In genomic region chr8:9769061-9769460, GRCm38 (mm10) we compare ENCODE assay signal across 8 mouse cellular contexts. TPM values are rescaled to one million over a fixed set of nuclear protein-coding genes. Genes with fewer than 3 reads are reported as not detected.
DNase-seq lines count a peak whose midpoint lies in the region; ATAC-seq lines count a peak whose summit lies in the region.

No protein-coding gene starts in this region.

- 35% methylated on average over 6 of the region's 6 CpGs for WGBS in kidney, embryonic 15.5 days

- no peak overlapping the region for H3K4me2 ChIP-seq in kidney, embryonic 15.5 days

- peak; percentile 40 for DNase-seq in 3T3-L1 (ENCODE audit: low read depth, low spot score)
- DNase-seq in B cell, adult 2 months: peak; percentile 34 to 40
- peak; percentile 19 for DNase-seq in cerebellum, adult 9-11 months
- peak; percentile 57 for DNase-seq in gastrocnemius, postnatal 14 days
- peak; percentile 51 for DNase-seq in lung, postnatal 36 days
- peak; percentile 30 for DNase-seq in right cerebral cortex, postnatal 14 days

- no peak overlapping the region for H3K9ac ChIP-seq in kidney, embryonic 15.5 days

- ATAC-seq in kidney, embryonic 15.5 days (replicated peaks; ENCODE audit: low FRiP score): peak; percentile 68
- ATAC-seq in frontal cortex, adult (ENCODE audit: low TSS enrichment): no peak

- H3K27ac ChIP-seq in kidney, embryonic 15.5 days: no peak overlapping the region

- no peaks in the 10 kb centered on the region for H3K9me3 ChIP-seq in kidney, embryonic 15.5 days (replicated peaks)

- H3K4me1 ChIP-seq in kidney, embryonic 15.5 days: peaks cover 24% of the 10 kb centered on the region

- H3K4me3 ChIP-seq in kidney, embryonic 15.5 days (replicated peaks): no peak overlapping the region

- peaks cover 47% of the 10 kb centered on the region for H3K27me3 ChIP-seq in kidney, embryonic 15.5 days

- intact Hi-C loops in gastrocnemius, postnatal 14 days (cut with DNase I; ENCODE audit: low total_unique reads): no loop called here

- no peaks in the 10 kb centered on the region for H3K36me3 ChIP-seq in kidney, embryonic 15.5 days

RNA-seq across cellular contexts. Expression of gene Fam155a, which starts 1.9 kb away (rescaled TPM):
- under 1 TPM; 0.45 to 0.58 TPM for total RNA-seq in gastrocnemius, postnatal 14 days (2021)
- 0.60 and 0.90 TPM in 2 replicates for polyA plus RNA-seq in kidney, embryonic 15.5 days (2015; fragmentation: Nextera tagmentation; extraction: Ambion mirVana)
